Mouse (Mus musculus) megakaryocyte, embryonic 14.5 days (primary cell): Measurements from ENCODE around the gene Rala.

ENCODE experiments used
- FLI1 ChIP-seq: IDR thresholded peaks from 2 replicates; pipeline ENCODE4 v1.6.1; 2012; ENCODE audit warnings: low read length, inconsistent platforms, mixed read lengths
- GATA1 ChIP-seq: IDR thresholded peaks from 3 replicates; pipeline ENCODE4 v1.6.1; 2012; ENCODE audit warnings: mixed read lengths, low read length, inconsistent platforms, borderline replicate concordance

GRCm38 (mm10) chr13:17944078-17944917 lies at the start of gene Rala:
- TF ChIP-seq GATA1, result peak; percentile 92
- TF ChIP-seq FLI1, result no peak
